Mouse (Mus musculus): Measurements from ENCODE around the gene Il12a. TPM values are rescaled to one million over a fixed set of nuclear protein-coding genes. Genes with fewer than 3 reads are reported as not detected.

The Il12a gene
- polyA plus RNA-seq (2014; fragmentation: Nextera tagmentation; extraction: Ambion mirVana): 0.30 TPM in 1 of 2 replicates, not detected in the other

DNA sequence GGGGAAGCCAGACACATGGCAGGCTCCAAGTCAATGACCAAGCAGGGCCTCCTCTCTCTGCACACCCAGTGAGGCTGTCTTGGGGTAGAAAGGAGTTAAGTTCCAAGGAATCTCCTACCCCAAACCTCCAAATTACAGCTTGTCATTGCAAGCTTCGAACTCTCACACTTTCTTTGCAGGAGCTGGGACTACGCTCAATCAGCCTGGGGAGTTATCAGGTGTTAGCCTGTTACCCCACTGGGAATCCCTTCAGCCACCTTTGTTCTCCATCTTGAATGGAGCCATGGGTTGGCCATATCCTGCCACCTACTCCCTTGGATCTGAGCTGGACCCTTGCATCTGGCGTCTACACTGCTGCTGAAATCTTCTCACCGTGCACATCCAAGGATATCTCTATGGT is at the start of gene Il12a:
Gene Il12a, plus strand, starts transcription at position 301 of the 400 bp plus-strand sequence.
- H3K9me3 ChIP-seq (ENCODE audit: low read depth, low read length): no peaks in the 10 kb centered on the region
- no peak within 1 kb of the TSS for H3K4me3 ChIP-seq (ENCODE audit: low read depth, low read length)
- no peaks in the 10 kb centered on the region for H3K27me3 ChIP-seq (ENCODE audit: insufficient read depth, low read length)
- TF ChIP-seq CTCF (IDR thresholded peaks at IDR 0.05; ENCODE audit: low read depth): no peak
- H3K4me1 ChIP-seq (ENCODE audit: insufficient read depth): no peaks in the 10 kb centered on the region
- DNase-seq (no peak), ATAC-seq (ENCODE audit: insufficient read depth) (no peak)
- H3K9ac ChIP-seq: no peak within 1 kb of the TSS
- WGBS: 91% methylated on average over 4 of the region's 4 CpGs
- H3K36me3 ChIP-seq (ENCODE audit: insufficient read depth): no peaks in the 10 kb centered on the region
- H3K4me2 ChIP-seq: no peak within 1 kb of the TSS
- H3K27ac ChIP-seq (ENCODE audit: low read depth): no peak within 1 kb of the TSS

DNA sequence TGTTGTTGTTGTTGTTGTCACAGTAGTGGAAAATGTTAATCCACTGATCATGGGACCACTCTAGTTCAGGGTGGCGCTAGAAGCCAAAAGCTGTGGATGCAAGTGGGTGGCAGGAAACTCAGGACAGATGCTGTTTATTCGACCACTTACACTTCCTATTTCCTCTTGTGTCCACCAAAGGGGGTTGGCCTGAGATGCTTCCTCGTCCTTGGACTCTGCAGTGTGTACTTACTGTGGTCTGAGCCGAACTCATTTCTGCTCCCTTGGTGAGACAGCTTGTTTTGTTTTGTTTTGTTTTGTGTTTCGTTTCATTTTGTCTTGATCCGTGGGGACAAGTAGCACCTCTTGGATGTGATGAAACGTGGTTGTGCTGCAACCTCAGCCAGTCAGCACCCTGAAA is 47.5 kb upstream of the Il12a start:
- Histone ChIP-seq H3K4me3 (ENCODE audit: low read depth, low read length) (no peak overlapping the region), H3K4me2 (no peak overlapping the region), H3K9me3 (ENCODE audit: low read depth, low read length) (no peaks in the 10 kb centered on the region), H3K4me1 (ENCODE audit: insufficient read depth) (no peaks in the 10 kb centered on the region), H3K36me3 (ENCODE audit: insufficient read depth) (no peaks in the 10 kb centered on the region), H3K27me3 (ENCODE audit: insufficient read depth, low read length) (no peaks in the 10 kb centered on the region), H3K9ac (no peak overlapping the region), H3K27ac (ENCODE audit: low read depth) (no peak overlapping the region)
- no peak for ATAC-seq (ENCODE audit: insufficient read depth)
- 76% methylated on average over 7 of the region's 7 CpGs for WGBS
- no peak for DNase-seq
- TF ChIP-seq CTCF (IDR thresholded peaks at IDR 0.05; ENCODE audit: low read depth): no peak

GRCm38 (mm10) chr3:68646387-68647130 is 43.9 kb upstream of the Il12a start:
- H3K4me3 ChIP-seq (ENCODE audit: low read depth, low read length): no peak overlapping the region
- DNase-seq: peak; percentile 28
- TF ChIP-seq CTCF (IDR thresholded peaks at IDR 0.05; ENCODE audit: low read depth): peak; percentile 43
- no peaks in the 10 kb centered on the region for H3K36me3 ChIP-seq (ENCODE audit: insufficient read depth)
- no peaks in the 10 kb centered on the region for H3K9me3 ChIP-seq (ENCODE audit: low read depth, low read length)
- H3K4me1 ChIP-seq (ENCODE audit: insufficient read depth): no peaks in the 10 kb centered on the region
- H3K9ac ChIP-seq: no peak overlapping the region
- H3K27ac ChIP-seq (ENCODE audit: low read depth): no peak overlapping the region
- WGBS: 81% methylated on average over 6 of the region's 6 CpGs
- no peak for ATAC-seq (ENCODE audit: insufficient read depth)
- H3K4me2 ChIP-seq: no peak overlapping the region
- no peaks in the 10 kb centered on the region for H3K27me3 ChIP-seq (ENCODE audit: insufficient read depth, low read length)

DNA sequence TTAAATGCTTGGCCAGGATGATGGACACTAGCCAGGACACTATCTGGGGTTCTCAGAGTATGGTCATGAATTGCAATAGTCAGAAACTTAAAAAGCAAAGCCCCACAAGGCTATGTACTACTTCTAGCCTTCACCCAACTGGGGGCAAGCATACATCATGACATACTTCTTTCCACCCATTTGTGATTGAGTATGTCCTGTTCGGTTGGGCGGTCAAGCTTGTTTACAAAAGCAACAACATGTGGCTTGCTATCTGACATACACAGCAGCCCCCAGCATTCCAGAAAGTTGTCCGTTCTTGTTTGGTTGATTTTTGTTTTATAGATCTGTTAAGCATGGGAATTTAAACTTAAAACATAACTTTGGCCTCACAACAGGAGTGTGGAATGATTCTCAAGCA is 43.2 kb upstream of the Il12a start:
- Histone ChIP-seq H3K4me2 (no peak overlapping the region), H3K4me3 (ENCODE audit: low read depth, low read length) (no peak overlapping the region), H3K9me3 (ENCODE audit: low read depth, low read length) (no peaks in the 10 kb centered on the region), H3K27ac (ENCODE audit: low read depth) (no peak overlapping the region), H3K9ac (no peak overlapping the region), H3K4me1 (ENCODE audit: insufficient read depth) (no peaks in the 10 kb centered on the region), H3K27me3 (ENCODE audit: insufficient read depth, low read length) (no peaks in the 10 kb centered on the region), H3K36me3 (ENCODE audit: insufficient read depth) (no peaks in the 10 kb centered on the region)
- ATAC-seq (ENCODE audit: insufficient read depth) (no peak), DNase-seq (no peak)
- 55% methylated on average over 3 of the region's 3 CpGs for WGBS
- no peak for TF ChIP-seq CTCF (IDR thresholded peaks at IDR 0.05; ENCODE audit: low read depth)

GRCm38 (mm10) chr3:68650251-68650650 is 40.2 kb upstream of the Il12a start:
- ATAC-seq (ENCODE audit: insufficient read depth) (no peak), DNase-seq (no peak)
- H3K9me3 ChIP-seq (ENCODE audit: low read depth, low read length): no peaks in the 10 kb centered on the region
- H3K9ac ChIP-seq: no peak overlapping the region
- H3K4me1 ChIP-seq (ENCODE audit: insufficient read depth): no peaks in the 10 kb centered on the region
- no peaks in the 10 kb centered on the region for H3K27me3 ChIP-seq (ENCODE audit: insufficient read depth, low read length)
- no peak overlapping the region for H3K27ac ChIP-seq (ENCODE audit: low read depth)
- WGBS: 87% methylated on average over 3 of the region's 3 CpGs
- no peak overlapping the region for H3K4me2 ChIP-seq
- no peaks in the 10 kb centered on the region for H3K36me3 ChIP-seq (ENCODE audit: insufficient read depth)
- no peak for TF ChIP-seq CTCF (IDR thresholded peaks at IDR 0.05; ENCODE audit: low read depth)
- H3K4me3 ChIP-seq (ENCODE audit: low read depth, low read length): no peak overlapping the region

DNA sequence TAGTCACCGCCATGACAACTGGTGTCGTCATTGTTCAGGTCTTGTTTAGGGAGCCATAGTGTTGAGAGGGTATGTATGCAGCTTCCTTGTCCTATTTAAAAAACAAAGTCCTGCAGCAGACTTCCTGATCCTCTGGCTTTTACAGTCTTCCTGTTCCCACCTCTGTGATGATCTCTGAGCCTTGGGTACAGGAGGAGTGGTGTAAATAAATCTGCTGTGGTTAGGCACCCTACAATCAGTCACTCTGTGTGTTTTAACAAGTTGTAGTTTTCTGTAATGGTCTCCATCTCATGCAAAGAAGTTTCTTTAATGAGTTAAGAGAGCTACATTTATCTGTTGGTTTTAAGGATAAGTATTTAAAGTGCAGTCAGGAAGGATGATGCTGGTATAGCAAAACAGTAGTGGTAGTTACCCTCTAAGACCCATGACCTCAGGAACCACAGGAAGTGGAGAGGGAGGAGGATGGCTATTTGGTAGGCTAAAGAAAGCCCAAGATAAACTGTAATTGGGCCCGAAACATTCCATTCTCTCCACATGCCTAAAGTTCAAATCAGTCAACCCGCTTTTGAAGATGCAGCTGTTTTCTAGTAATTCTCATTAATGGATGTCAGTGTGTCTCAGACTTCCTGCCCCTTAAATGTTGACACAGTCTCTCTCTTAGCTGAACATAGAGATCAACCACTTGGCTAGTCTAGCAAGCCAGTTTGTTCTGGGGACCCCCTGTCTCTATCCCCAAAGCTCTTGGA is 33.7 kb upstream of the Il12a start:
- Histone ChIP-seq H3K4me3 (ENCODE audit: low read depth, low read length) (no peak overlapping the region), H3K4me2 (no peak overlapping the region), H3K27me3 (ENCODE audit: insufficient read depth, low read length) (no peaks in the 10 kb centered on the region), H3K36me3 (ENCODE audit: insufficient read depth) (no peaks in the 10 kb centered on the region), H3K4me1 (ENCODE audit: insufficient read depth) (no peaks in the 10 kb centered on the region), H3K9me3 (ENCODE audit: low read depth, low read length) (no peaks in the 10 kb centered on the region), H3K9ac (no peak overlapping the region), H3K27ac (ENCODE audit: low read depth) (no peak overlapping the region)
- 71% methylated on average over 4 of the region's 4 CpGs for WGBS
- ATAC-seq (ENCODE audit: insufficient read depth) (no peak), DNase-seq (no peak)
- TF ChIP-seq CTCF (IDR thresholded peaks at IDR 0.05; ENCODE audit: low read depth): no peak

DNA sequence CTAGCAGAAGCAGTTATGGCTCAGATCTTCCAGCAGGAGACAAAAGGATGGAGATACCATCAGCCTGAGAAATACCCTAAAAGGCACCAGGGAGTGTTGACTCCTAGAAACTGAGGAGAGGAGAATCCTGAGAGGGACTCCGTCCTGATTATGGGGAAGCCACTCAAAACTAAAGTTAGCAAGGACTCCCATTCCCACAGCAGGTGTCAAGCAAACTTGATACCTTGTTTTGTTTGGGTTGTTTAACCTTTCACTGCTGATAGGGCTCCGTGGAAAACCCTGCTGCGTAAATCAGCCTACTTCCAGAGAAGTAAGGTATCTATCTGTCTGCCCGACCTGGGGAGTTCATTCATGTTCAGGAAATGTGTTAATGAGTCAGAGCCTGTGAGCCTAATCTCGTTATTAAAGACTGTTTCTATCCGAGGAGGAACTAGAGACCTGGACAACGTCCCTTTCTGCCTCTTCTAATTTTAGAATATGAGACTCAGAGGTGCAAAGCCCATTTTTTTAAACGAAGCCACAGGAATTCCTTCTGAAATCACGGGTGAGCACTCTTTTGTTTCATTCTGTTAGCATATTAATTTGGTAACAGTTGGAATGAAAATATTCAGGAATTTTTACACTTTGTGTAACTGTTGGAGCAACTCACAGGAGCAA is 32.7 kb upstream of the Il12a start:
- no peak for ATAC-seq (ENCODE audit: insufficient read depth)
- Histone ChIP-seq H3K27ac (ENCODE audit: low read depth) (no peak overlapping the region), H3K4me1 (ENCODE audit: insufficient read depth) (no peaks in the 10 kb centered on the region), H3K4me3 (ENCODE audit: low read depth, low read length) (no peak overlapping the region), H3K4me2 (no peak overlapping the region), H3K9me3 (ENCODE audit: low read depth, low read length) (no peaks in the 10 kb centered on the region), H3K9ac (no peak overlapping the region), H3K27me3 (ENCODE audit: insufficient read depth, low read length) (no peaks in the 10 kb centered on the region), H3K36me3 (ENCODE audit: insufficient read depth) (no peaks in the 10 kb centered on the region)
- no peak for TF ChIP-seq CTCF (IDR thresholded peaks at IDR 0.05; ENCODE audit: low read depth)
- DNase-seq: no peak
- WGBS: 32% methylated on average over 9 of the region's 9 CpGs

Data from lung, embryonic 14.5 days (tissue).